Mouse (Mus musculus) lung, postnatal 0 days (tissue): ENCODE measurements at regions not wholly inside any gene's neighbourhood (a gene's known extent, or its start where the extent isn't known, plus 50 kb on each side); places are given as distances from the start of the nearest gene placed in this dataset.

ENCODE experiments used
- ATAC-seq: fragments of 200-750 bp; cut with Nextera tagmentation; 2 replicates; pipeline ENCODE4 v1.8.0; 2017; ENCODE audit warnings: moderate library complexity
- DNase-seq: peaks from one replicate; pipeline ENCODE4 v3.0.0-alpha.2; 2016; ENCODE audit warnings: low spot score
- H3K27ac ChIP-seq: fragments of 300-500 bp; sonication (generic); 2 replicates; pipeline ENCODE4 v1.5.1; 2014; ENCODE audit warnings: antibody characterized with exemption, mild to moderate bottlenecking, low read length, mixed read lengths
- H3K27me3 ChIP-seq: fragments of 300-500 bp; sonication (generic); replicated peaks from 2 replicates; pipeline ENCODE4 v1.6.1; 2014; ENCODE audit warnings: low read length, mixed read lengths; ENCODE audit not compliant: insufficient read depth
- H3K36me3 ChIP-seq: fragments of 300-500 bp; sonication (generic); 2 replicates; pipeline ENCODE4 v1.6.1; 2014; ENCODE audit warnings: low read length, mixed read lengths; ENCODE audit not compliant: insufficient read depth
- H3K4me1 ChIP-seq: fragments of 300-500 bp; sonication (generic); 2 replicates; pipeline ENCODE4 v1.6.1; 2014; ENCODE audit warnings: antibody characterized with exemption, low read depth, low read length, mixed read lengths; ENCODE audit not compliant: insufficient read depth
- H3K4me2 ChIP-seq: fragments of 300-500 bp; sonication (generic); replicated peaks from 2 replicates; pipeline ENCODE4 v1.6.1; 2014; ENCODE audit warnings: low read depth, mild to moderate bottlenecking, low read length, moderate library complexity, mixed read lengths
- H3K4me3 ChIP-seq: fragments of 300-500 bp; sonication (generic); 2 replicates; pipeline ENCODE4 v1.5.1; 2014; ENCODE audit warnings: low read depth, low read length
- H3K9ac ChIP-seq: fragments of 300-500 bp; sonication (generic); replicated peaks from 2 replicates; pipeline ENCODE4 v1.6.1; 2014; ENCODE audit warnings: low read depth, mild to moderate bottlenecking
- H3K9me3 ChIP-seq: fragments of 300-500 bp; sonication (generic); 2 replicates; pipeline ENCODE4 v1.6.1; 2016; ENCODE audit warnings: low read length, mixed read lengths
- CTCF ChIP-seq: IDR thresholded peaks from 2 replicates; pipeline ENCODE4 v1.5.1; 2016; ENCODE audit warnings: antibody characterized with exemption, mild to moderate bottlenecking
- EP300 ChIP-seq: IDR thresholded peaks from 2 replicates; pipeline ENCODE4 v1.6.1; 2016; ENCODE audit warnings: antibody characterized with exemption, mild to moderate bottlenecking, control low read depth
- WGBS: fragments of 180-500 bp; shearing (Covaris S2); extraction: QIAGEN DNeasy Blood & Tissue Kit; methylation state at CpG from one replicate; pipeline ENCODE4 v1.1.7; 2014; 5-methylcytosine and 5-hydroxymethylcytosine counted together

- no peak overlapping the region for H3K4me2 ChIP-seq
- H3K4me3 ChIP-seq = no peak overlapping the region
- H3K27me3 ChIP-seq = no peaks in the 10 kb centered on the region
- H3K9me3 ChIP-seq = no peaks in the 10 kb centered on the region
- no peak overlapping the region for H3K27ac ChIP-seq
- ATAC-seq (no peak), DNase-seq (no peak)
- TF ChIP-seq CTCF (no peak), EP300 (no peak)
- peaks cover 4% of the 10 kb centered on the region; the same call in 1 of the 2 replicates for H3K4me1 ChIP-seq
- no peaks in the 10 kb centered on the region for H3K36me3 ChIP-seq
- 95% methylated on average over 3 of the region's 3 CpGs for WGBS
- H3K9ac ChIP-seq = no peak overlapping the region
Measured at GRCm38 (mm10) chr2:137754481-137754880, 501.9 kb upstream of the Btbd3 start.

DNA sequence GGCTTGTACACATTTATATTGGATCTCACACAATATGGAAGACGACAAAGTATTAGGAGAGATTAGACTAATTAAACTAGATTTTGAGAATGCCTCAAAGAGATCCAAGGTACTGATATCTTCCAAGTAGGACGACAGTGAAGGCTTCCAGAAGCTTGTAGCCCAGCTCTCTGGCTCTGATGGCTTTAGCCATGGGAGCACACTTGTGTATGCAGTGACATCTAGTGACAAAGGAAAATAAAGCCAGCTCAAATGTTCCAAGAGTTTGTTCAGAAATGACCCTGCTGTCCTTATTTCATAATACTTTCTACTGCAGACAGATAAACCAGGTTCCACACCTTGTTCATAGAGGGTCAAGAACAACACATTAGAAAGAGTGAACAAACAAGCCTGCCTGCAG, 524.0 kb upstream of the Btbd3 start:
- peak; percentile 71 for DNase-seq
- Histone ChIP-seq H3K9me3 (no peaks in the 10 kb centered on the region), H3K9ac (no peak overlapping the region), H3K27ac (no peak overlapping the region), H3K4me3 (no peak overlapping the region), H3K4me1 (no peaks in the 10 kb centered on the region), H3K4me2 (no peak overlapping the region), H3K27me3 (no peaks in the 10 kb centered on the region), H3K36me3 (no peaks in the 10 kb centered on the region)
- ATAC-seq = no peak
- 6% methylated on average over 2 of the region's 2 CpGs for WGBS
- TF ChIP-seq EP300 (no peak), CTCF (peak; percentile 82)

DNA sequence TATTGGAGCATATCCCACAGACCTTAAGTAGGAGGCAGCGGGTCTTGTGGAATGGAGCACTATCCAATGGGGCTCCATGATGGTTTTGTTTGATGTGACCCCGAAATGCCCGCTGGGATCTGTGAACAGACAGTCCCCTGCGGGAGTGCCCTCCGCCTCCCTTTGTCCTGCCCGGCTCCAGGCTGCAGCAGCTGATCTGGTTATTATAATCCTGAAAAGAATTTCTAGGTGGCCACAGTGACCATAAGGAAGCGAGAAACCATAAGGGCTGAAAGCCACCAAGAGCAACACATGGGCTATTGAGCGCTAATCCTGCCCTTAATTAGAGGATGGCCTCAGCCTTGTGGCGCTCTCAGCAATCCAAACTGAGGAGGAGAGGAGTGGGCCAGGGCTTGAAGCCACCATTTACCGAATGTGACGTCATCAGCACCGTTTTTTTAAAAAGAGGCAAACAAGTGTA, 525.9 kb upstream of the Btbd3 start:
- no peak for DNase-seq
- no peak overlapping the region for H3K9ac ChIP-seq
- H3K9me3 ChIP-seq = no peaks in the 10 kb centered on the region
- WGBS = 93% methylated on average over 12 of the region's 12 CpGs
- TF ChIP-seq CTCF = no peak
- TF ChIP-seq EP300 = no peak
- ATAC-seq = no peak
- no peaks in the 10 kb centered on the region for H3K36me3 ChIP-seq
- H3K4me3 ChIP-seq = no peak overlapping the region
- no peak overlapping the region for H3K27ac ChIP-seq
- no peaks in the 10 kb centered on the region for H3K27me3 ChIP-seq
- no peak overlapping the region for H3K4me2 ChIP-seq
- H3K4me1 ChIP-seq = no peaks in the 10 kb centered on the region

- Histone ChIP-seq H3K4me1 (no peaks in the 10 kb centered on the region), H3K27ac (no peak overlapping the region), H3K27me3 (no peaks in the 10 kb centered on the region), H3K4me3 (no peak overlapping the region), H3K9me3 (no peaks in the 10 kb centered on the region), H3K4me2 (no peak overlapping the region), H3K9ac (no peak overlapping the region), H3K36me3 (no peaks in the 10 kb centered on the region)
- ATAC-seq (no peak), DNase-seq (no peak)
- no peak for TF ChIP-seq CTCF
- TF ChIP-seq EP300 = no peak
- 83% methylated on average over 6 of the region's 6 CpGs for WGBS
Measured at GRCm38 (mm10) chr2:137729871-137730270, 526.5 kb upstream of the Btbd3 start.

GRCm38 (mm10) chr2:137729207-137729606, 527.2 kb upstream of the Btbd3 start:
- Histone ChIP-seq H3K36me3 (no peaks in the 10 kb centered on the region), H3K4me2 (no peak overlapping the region), H3K27me3 (no peaks in the 10 kb centered on the region), H3K27ac (no peak overlapping the region), H3K9ac (no peak overlapping the region), H3K4me1 (no peaks in the 10 kb centered on the region), H3K4me3 (no peak overlapping the region), H3K9me3 (no peaks in the 10 kb centered on the region)
- TF ChIP-seq EP300 = no peak
- TF ChIP-seq CTCF = peak; percentile 30
- ATAC-seq (no peak), DNase-seq (peak; percentile 20)
- 16% methylated on average over 4 of the region's 4 CpGs for WGBS

DNA sequence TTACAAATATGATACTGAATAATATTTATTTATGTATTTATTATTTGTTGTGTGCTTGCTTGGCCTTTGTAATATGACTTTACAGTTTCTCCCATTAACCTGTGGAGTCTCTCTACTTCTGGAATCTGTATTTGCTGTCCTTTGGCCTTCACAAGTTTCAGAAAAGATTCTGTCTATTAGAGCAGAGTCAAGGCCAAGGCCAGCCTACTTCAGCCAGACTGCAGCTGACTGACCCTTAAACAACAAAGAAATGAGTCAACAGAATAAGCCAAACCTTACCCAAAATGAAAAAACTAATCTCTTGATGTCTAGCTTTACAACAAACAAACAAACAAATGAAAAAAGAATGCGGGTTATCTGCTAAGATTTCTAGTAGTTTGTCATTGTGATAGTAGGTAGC, 532.7 kb upstream of the Btbd3 start:
- DNase-seq = no peak
- Histone ChIP-seq H3K4me1 (no peaks in the 10 kb centered on the region), H3K4me3 (no peak overlapping the region), H3K27me3 (no peaks in the 10 kb centered on the region), H3K27ac (no peak overlapping the region), H3K36me3 (no peaks in the 10 kb centered on the region), H3K9ac (no peak overlapping the region), H3K9me3 (no peaks in the 10 kb centered on the region), H3K4me2 (no peak overlapping the region)
- no peak for ATAC-seq
- TF ChIP-seq EP300 (no peak), CTCF (no peak)
- 91% methylated on average over 1 of the region's 1 CpGs for WGBS
